Mouse (Mus musculus): ENCODE results near the gene Trdn. TPM values are rescaled to one million over a fixed set of nuclear protein-coding genes. Genes with fewer than 3 reads are reported as not detected.
A peak's percentile ranks its signal among the peaks of the same experiment; 100 is the strongest.

Trdn gene
- 1,000 to 10,000 TPM; 1,129 to 1,308 (median 1,210) TPM for total RNA-seq (2022)

DNA sequence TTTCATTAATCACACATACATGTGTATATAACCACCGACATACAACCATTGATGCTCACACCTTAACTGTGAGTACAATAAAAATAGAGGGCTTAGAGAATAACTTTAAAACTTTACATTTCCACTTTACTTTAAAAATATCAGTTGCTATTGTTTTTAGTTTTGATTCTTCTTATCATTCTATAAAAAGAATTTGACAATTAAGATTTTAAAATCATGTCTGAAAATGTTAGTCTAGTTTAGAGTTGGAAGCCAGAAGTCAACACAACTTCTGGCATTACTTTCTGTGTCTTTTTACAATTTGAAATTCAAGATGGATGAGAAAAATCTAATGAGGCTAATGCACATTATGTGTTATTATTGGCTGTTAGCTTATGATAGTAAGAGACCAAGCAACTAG, at the start of gene Trdn:
Gene Trdn, plus strand, starts transcription at position 301 of the 400 bp plus-strand sequence.
- no peak for DNase-seq (ENCODE audit: low spot score in 2 of 2)

DNA sequence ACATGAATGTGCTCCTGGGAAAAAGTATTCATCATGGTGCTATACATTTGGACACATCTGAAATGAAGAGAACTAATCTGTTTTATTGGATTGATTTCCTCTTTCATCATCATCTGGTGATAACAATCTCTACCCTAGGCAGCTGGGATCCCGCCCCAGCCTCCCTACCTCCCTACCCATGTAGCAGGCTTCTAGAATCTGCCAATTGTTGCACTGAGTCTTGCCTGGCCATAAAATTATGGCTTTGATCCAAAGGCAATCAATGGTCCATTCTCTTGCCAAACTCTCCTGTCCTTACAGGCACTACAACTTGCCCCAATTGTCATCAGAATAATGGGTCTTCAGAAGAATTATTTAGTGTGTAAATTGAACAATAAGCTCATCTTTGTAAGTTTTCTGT, 19.6 kb upstream of the Trdn start:
- DNase-seq (ENCODE audit: low spot score in 2 of 2) = no peak

DNA sequence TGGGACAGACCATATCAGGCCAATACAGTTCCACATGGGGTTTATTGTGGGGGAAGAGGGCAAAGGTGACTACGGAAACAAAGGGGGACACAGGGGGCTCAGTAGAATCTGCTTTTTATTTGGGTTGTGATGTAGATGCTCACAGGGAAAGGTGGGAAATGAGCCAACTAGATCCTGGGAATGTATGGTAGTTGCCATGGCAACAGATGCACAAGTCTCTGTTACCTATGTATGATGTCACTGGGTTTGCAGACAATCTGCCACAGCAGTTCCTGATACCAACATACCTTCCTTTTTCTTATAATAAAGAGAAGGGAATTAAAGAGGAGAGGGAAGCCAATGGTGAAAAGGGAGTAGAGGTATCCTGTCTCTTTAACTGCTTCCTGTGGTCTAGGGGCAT, 14.8 kb upstream of the Trdn start:
- no peak for DNase-seq (ENCODE audit: low spot score in 2 of 2)

DNA sequence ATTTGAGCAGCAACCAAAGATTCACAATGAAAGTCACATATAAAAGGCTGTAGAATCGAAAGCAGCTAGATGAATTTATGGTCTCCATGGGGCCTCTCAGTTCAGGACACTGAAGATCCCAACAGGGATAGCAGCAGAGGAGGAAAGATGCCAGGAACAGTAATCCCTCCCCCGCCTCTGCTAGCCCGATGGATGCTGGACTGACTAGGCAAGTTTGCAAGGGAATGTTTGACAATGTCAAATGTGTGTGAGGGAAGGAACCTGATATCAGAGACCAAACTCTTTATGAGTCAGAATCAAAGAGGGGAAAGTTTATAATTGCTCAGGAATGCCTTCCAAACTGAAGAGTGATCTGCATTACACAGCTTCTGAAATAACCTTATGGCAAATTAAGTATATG, 7.2 kb upstream of the Trdn start:
- DNase-seq (ENCODE audit: low spot score in 2 of 2) = peak in 1 of 2 experiments; percentile 10

DNA sequence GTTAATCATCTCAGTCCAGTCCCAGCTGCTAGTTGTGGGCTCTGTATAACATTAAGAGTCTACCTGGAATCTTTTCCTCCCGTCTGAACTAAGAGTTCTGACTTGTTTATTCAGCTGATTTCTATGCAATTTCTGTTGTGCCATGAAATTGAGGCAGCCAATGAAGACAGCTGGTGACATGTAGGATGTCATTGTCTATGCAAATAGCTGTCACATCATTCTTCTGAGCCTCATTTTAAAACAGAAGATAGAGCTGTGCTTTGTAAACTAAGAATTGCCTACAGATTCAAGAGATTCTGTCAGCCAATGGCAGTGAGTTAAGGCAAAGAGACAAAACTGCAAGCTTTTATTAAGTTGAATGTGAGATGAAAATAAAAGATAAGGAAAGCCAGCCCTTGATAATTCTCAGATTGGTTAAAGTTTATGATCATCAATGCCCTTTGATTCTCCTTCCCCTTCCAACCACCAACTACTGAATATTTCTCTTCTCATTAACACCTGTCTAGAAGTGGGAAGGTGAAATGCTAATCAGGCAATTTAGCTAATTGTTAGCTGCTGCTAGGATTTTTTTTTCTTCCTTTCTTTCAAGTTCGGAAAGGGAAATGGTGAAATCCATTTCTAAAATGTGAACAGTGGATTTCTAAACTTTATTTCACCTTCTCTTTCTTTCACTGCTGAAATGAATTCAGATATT, 1.9 kb downstream of the Trdn start:
- no peak for DNase-seq (ENCODE audit: low spot score in 2 of 2)

DNA sequence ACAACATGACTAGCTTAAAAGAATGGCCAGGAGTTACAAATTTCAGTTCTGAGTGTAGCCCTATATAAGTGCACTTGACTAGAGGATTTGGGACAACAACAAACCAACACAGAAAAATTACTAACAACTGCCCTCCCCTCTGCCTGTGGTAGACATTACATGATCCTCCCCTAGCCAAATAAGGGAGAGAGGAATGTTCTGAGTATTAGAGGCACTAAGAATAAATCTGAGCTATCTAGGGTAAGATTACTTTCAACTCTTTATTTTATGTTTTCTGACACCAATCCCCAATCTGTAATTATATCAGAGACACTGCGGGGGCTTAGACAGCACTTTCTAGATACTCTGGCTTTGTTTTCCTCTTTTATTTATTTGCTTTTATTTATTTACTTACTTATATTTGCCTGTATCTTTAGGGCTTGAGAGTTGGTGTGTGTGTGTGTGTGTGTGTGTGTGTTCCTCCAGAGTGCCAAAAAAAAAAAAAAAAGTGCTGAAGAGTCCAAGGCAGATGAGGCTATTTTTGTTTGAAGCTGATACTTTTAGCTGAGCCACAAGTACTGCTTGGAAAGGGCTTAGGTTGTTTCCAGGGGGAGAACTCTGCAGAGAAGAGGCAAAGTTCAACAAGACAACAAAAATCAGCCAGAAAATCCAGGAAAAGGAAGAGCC, 2.7 kb downstream of the Trdn start:
- no peak for DNase-seq (ENCODE audit: low spot score in 2 of 2)

DNA sequence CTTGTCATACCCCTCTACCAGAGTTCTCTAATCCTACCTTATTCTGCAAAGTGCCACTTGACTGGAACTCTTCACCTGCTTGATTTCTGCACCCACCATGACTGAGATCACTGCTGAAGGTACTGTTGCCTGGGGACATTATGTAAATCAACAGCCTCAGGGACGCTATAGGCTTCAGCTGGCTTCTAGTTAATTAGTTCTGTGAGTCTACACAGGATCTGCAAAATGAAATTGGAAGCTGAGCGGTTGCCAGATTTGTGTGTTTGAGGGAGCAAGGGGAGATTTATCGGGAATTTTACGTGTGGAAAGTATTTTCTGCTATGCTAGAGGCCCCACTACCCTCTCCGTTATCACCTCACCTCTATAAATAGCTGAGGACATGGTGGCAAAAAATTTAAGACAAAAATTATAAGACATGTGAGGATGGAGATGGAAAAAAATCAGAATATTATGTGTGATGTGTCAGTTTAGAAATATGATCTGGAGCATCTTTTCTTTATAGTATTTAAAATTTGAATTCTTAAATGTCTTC, 3.3 kb downstream of the Trdn start:
- DNase-seq (ENCODE audit: low spot score in 2 of 2) = no peak

DNA sequence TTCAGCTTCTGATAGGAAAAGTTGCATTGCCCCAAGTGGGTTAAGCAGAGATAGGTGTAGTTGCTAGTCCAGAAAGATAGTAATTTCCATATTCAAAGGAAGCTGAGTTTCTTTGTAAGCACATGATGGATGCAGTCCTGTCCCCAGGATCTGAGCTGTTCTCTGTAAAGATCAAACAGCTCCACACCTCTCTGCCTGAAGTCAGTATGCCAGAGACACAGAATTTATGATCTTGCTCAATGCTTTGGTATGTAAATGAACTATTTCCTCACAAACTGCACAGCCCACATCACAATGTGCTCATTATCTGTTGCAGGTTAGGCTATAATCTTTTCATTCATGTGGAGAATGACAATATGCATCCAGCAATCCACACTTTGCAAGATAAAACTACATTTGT, 8.0 kb downstream of the Trdn start:
- no peak for DNase-seq (ENCODE audit: low spot score in 2 of 2)

DNA sequence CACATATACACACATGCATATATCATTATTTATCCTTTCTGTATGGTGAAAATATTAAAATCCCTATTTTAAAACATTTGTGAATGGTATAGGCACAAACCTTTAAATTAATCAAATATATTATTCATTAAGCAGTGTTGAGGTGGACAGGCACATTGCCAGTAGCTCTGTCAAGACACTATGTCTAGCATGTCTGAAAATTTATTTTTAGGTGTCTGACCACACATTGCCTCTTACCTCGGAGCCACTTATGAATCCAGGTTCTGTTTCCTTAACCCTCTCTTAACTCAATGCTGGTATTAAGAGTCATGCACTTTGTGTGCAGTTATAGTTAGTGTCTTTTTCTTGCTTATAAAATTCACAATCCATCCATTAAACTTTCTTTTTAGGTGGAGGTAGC, 12.0 kb downstream of the Trdn start:
- DNase-seq (ENCODE audit: low spot score in 2 of 2) = no peak

DNA sequence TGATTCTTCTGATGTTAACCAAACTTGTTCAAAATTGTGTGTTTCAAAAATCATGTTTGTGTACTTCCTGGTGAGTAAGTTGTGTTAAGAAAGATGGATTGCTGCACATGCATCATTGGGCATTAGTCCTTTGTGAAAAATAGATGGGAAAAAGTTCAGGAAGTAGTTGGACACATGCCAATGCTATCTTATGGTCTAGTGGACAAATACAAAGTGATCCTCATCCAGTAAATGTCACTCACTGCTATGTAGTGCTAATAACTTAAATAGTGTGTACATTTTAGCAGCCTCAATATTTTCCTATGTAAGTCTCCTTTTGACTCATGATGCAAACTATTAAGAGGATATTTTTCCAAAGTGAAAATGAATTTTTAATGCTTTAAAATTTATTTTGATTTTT, 27.6 kb downstream of the Trdn start:
- DNase-seq (ENCODE audit: low spot score in 2 of 2) = no peak

DNA sequence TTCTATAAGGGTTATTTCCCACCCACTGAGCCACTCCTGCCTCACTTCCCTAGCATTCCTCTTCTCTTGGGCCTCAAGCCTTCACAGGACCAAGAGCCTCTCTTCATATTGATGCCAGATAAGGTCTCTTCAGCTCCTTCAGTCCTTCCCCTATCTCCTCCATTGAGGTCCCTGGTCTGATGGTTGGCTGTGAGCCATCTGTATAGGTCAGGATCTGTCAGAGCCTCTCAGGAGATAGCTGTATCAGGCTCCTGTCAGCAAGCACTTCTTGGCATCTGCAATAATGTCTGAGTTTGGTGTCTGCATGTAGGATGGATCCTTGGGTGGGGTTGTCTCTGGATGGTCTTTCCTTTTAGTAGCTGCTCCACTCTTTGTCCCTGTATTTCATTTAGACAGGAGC, 42.7 kb downstream of the Trdn start:
- no peak for DNase-seq (ENCODE audit: low spot score in 2 of 2)

DNA sequence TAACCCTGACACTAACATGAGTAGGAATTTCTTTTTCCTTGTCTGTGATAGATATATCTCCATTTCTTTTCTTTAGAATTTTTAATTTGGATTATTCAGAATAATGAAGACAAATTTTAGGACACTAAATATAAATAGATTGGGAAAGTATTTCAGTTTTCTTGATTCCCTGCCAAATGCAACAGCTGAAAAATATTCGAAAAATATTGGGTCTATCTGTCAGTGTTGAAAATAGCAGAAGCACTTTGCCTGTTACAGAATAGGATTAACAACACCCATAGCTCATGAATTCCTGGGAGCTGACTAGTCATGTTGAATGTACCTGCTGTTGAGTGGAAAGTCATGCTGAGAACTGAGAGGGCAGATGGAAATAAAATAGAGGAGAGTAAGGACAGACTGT, 64.6 kb downstream of the Trdn start:
- DNase-seq (ENCODE audit: low spot score in 2 of 2) = no peak

DNA sequence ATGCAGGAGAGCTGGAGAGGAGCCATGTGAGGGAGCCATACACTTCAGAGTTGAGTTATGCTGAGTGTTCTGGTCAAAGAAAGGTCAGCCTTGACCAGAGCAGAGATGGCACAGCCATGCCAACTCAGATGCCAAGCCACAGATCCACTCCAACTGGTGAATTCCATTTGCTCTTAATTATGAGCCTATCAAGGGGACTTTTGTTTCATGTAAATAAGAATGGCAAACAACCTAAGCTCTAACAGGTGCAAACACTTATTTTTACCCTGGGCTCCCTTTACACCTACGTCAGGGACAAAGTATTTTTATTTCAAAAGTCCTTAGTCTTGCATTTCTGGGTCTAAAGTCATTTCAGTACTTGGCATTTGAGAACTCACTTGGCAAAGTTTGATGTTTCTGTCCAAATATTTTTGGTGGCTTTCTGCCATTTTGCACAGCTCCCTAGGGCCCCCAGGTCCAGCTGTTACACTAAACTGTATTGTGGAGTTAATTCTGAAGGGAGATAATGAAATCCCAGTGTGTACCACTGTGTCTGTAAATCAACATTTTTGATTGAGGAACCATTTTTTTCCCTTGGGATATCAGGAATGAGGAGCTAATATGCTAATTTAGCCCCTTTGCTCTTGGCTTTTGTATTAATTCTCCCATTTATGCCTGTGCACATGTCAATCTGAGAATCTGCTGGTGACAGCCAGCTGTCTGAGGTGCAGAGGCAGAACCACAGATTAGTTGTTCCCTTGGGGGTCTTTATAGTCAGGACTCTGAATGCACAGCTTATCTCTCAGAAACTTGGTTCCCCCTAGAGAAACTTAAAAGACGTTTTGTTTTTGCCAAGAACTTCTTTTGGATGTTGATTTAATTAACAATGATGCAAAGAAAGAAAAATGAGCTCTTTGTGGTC, 99.6 kb downstream of the Trdn start:
- peak; percentile 43 to 57 for DNase-seq (ENCODE audit: low spot score in 2 of 2)

DNA sequence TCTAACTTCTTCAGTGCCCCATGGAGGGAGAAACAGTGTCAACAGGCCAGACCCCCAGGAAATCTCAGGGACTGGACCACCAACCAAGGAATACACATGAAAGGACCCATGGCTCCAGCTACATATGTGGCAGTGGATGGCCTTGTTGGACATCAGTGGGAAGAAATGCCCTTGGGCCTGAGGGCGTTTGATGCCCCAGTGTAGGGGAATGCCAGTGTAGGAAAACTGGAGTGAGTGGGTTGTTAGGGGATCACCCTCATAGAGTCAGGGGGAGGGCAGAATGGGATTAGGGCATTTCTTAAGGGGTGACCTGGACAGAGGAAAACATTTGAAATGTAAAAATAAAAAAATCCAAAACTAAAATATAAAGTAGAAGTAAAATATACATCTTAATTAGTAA, 108.7 kb downstream of the Trdn start:
- no peak for DNase-seq (ENCODE audit: low spot score in 2 of 2)

DNA sequence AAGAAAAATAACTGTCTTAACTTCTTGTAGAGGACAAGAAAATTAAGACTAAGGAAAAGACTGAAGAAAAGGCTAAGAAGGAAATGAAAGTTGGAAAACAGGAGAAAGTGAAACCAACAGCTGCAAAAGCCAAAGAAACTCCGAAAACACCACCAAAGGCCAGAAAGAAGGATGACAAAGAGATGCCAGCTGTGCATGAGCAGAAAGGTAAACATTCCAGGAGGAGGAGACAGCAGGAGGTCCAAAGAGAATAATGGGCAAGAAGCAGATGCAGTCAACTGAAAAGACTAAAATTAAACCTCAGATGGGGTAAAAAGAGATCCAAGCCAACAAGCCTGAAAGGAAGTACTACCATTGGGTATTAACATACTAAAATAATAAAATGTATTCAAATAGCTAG, 115.6 kb downstream of the Trdn start:
- no peak for DNase-seq (ENCODE audit: low spot score in 2 of 2)

DNA sequence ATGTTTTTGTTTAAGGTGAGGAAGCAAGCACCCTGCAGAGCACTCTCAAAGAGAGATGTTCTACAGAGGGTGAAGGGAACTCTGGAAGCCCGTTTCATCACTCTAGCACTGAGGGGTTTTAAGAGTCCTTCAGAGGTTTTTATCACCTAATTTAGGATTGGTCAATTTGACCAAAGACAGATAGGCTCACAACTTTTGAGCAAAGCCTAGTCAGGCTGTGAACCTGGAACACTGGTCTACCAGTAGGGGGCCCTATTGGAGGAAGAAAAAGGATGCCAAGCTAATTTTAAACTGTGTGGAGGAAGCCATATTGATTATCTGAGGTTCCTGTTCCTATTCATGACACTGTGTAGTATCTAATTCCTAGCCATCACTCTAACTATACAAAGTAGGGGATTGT, 117.9 kb downstream of the Trdn start:
- no peak for DNase-seq (ENCODE audit: low spot score in 2 of 2)

DNA sequence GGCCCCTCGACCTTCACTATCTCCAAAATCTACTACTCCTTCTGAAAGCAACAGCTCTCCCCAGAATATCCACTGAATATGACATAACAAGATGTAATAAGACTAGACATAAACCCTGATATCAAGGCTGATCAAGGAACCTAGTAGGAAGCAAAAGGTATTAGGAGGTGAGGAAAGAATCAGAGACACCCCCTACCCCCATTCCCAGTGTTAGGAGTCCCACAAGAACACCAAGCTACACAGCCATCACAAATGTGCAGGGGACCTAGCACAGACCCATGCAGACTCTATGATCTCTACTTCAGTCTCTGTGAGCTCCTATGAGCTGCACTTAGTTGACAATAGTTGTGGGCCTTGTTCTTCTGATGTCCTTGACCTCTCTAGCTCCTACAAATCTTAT, 130.1 kb downstream of the Trdn start:
- DNase-seq (ENCODE audit: low spot score in 2 of 2) = no peak

DNA sequence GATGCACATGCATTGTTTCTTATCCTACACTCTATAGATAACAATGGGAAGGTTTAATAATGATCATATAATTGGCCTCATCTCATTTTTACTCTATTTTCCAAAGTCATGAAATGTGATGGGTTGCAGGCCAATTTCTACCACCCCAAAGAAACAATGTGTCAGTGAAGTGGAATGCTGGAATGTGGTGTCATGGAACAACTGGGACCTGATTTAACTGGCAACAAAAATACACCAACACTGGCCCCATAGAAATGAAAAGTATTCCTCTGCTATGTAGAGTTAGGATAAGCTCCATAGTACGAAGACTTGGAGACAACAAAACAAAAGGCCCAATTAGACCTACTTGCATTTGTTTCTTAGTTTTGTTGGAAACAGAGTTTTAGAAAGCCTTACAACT, 173.6 kb downstream of the Trdn start:
- DNase-seq (ENCODE audit: low spot score in 2 of 2) = no peak

DNA sequence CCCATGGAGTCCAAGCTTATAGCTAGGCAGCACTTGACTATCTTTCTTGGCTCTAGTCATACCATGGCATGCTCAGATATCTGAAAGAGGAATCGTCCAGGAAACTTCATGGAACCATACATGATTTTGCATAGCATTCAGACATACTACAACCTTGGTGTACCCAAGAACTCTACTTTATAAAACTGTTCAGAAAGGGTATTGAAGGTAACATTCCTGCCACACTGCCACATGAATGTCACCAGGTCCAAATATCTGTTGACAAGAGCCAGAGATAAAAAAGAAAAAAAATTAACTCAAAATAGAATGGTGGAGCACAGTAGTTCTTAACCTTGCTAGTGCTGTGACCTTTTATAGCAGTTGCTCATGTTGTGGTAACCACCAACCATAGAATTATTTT, 175.8 kb downstream of the Trdn start:
- DNase-seq (ENCODE audit: low spot score in 2 of 2) = no peak

DNA sequence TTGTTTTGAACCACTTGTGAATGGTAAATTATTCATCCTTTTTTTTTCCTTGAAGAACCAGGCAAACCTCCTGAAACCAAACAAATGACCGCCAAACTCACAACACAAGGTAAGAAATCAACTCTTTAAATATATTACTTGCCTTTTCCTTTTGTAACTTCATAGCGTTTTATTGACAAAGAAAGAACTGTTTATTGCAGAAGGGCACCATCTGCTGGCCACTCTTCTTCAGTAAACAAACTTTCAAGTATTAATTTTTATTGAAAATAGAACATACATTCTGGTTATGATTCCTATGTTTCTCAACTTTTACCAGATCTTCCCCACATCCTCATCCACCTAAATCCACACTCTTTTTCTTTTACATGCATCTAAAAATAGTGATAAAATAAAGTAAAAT, 224.6 kb downstream of the Trdn start:
- DNase-seq (ENCODE audit: low spot score in 2 of 2) = no peak

DNA sequence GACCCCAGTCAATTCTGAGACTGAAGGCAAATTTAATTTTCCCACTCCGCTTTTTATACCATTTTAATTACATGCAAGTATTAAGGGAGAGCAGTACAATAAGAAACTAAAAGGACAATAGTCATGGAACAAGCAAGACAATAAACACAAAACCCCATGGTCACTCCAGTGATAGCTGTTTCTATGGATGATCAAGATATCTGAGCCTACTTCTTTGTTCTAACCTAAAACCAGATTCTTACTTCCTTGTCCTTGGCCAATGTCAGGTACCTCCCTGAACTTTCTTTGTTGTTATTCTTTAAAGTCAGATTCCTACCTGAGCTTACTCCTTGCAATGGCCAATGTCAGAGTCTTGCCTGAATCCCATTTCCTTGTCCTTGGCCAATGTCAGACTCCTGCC, 272.7 kb downstream of the Trdn start:
- no peak for DNase-seq (ENCODE audit: low spot score in 2 of 2)

DNA sequence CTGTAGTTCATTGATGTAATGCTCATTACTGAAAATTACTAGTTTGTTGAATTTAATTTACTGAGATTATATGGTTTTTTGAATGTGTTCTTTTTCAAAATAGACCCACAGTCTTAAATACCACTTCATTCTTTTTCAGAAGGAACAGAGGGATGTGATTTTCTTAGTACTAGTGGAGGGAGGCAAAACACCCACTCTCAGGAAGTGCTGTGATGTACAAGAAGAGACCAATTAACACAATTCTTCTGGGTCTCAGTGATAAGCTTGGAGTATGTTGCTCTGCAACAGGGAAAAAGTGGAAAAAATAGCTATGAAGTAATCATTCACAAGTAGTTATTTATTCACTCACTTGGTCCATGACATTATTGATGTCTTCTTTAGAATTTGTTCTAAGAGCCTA, 286.2 kb downstream of the Trdn start:
- no peak for DNase-seq (ENCODE audit: low spot score in 2 of 2)

All from gastrocnemius, adult 8-10 months (tissue).